Mouse (Mus musculus) embryonic facial prominence, embryonic 15.5 days (tissue): ENCODE data around the gene Tor1b. TPM values are rescaled to one million over a fixed set of nuclear protein-coding genes. Genes with fewer than 3 reads are reported as not detected.

ENCODE experiments used
- ATAC-seq: fragments of 200-750 bp; cut with Nextera tagmentation; 2 replicates; pipeline ENCODE4 v1.8.0; 2017; ENCODE audit warnings: low read depth, moderate TSS enrichment; ENCODE audit not compliant: insufficient number of reproducible peaks, low FRiP score, low TSS enrichment
- H3K27ac ChIP-seq: fragments of 300-500 bp; sonication (generic); replicated peaks from 2 replicates; pipeline ENCODE4 v1.5.1; 2015; ENCODE audit warnings: mild to moderate bottlenecking, inconsistent platforms
- H3K27me3 ChIP-seq: fragments of 300-500 bp; sonication (generic); 2 replicates; pipeline ENCODE4 v1.6.1; 2015; ENCODE audit warnings: inconsistent platforms
- H3K36me3 ChIP-seq: fragments of 300-500 bp; sonication (generic); 2 replicates; pipeline ENCODE4 v1.6.1; 2015; ENCODE audit warnings: mild to moderate bottlenecking, inconsistent platforms
- H3K4me1 ChIP-seq: fragments of 300-500 bp; sonication (generic); 2 replicates; pipeline ENCODE4 v1.6.1; 2015; ENCODE audit warnings: inconsistent platforms
- H3K4me2 ChIP-seq: fragments of 300-500 bp; sonication (generic); replicated peaks from 2 replicates; pipeline ENCODE4 v1.6.1; 2015; ENCODE audit warnings: mild to moderate bottlenecking, inconsistent platforms
- H3K4me3 ChIP-seq: fragments of 300-500 bp; sonication (generic); replicated peaks from 2 replicates; pipeline ENCODE4 v1.5.1; 2015; ENCODE audit warnings: mild to moderate bottlenecking, inconsistent platforms
- H3K9ac ChIP-seq: fragments of 300-500 bp; sonication (generic); 2 replicates; pipeline ENCODE4 v1.6.1; 2015; ENCODE audit warnings: inconsistent platforms
- H3K9me3 ChIP-seq: fragments of 300-500 bp; sonication (generic); replicated peaks from 2 replicates; pipeline ENCODE4 v1.6.1; 2016; ENCODE audit warnings: inconsistent platforms
- WGBS: fragments of 180-500 bp; shearing (Covaris S2); methylation state at CpG from one replicate; pipeline ENCODE4 v1.1.7; 2015; 5-methylcytosine and 5-hydroxymethylcytosine counted together
- polyA plus RNA-seq: library from polyadenylated mRNA; unstranded; fragments of >200 nt; fragmentation: Nextera tagmentation; extraction: Ambion mirVana; gene quantifications from 2 replicates; pipeline ENCODE4 v1.2.1, GENCODE M21; 2015

Gene Tor1b
- polyA plus RNA-seq, 1 experiment from 2014 or later = 41.4 TPM

DNA sequence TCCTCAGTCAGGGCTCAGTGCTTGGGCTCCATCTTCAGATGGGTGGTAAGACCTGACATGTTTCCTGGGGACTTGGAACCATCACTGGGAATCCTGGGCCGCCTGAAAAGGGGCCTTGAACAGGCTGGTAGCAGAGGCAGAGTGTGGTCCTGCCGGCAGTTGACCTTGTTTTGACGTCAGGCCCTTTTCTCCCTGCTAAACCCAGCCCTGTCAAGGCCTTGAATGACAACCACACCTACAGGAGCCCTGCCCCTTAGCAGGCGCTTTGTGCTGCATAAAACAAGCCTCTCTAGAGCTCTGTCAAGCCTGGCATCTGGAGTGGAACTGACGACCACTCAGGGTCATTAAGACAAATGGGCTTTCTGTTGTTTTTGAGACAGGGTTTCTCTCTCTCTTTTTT is 7.1 kb downstream of the Tor1b start:
- ATAC-seq = no peak

DNA sequence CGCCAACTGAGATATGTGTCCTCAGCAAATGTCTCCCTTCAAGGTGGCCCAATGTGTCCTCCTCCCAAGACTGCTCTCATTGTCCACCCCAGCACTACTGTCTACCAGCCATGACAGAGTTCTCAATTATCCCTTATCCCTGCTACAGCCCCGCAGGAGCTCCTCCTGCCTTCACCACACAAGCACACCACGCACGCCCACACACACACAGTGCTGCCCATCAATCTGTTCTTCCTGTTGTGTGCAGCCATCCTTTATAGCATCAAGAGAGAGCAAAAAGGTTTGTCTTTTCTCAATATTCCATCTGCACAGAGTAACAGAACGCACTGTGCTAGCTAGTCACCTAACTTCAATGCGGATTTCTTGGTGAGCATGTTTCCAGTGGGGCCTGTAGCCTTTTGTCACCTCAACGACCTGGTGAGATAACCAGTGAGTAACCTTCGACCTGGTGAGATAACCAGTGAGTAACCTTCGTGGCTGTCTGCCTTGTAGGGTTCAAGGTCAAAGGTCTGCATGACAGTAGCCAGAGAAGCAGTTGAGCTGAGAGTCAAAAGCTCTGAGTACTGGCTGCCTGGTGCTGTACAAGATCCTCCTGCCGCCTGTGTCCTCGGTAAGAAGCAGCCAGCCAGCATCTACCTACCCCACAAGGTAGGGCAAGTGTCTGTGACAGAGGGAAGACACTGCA is 10.0 kb downstream of the Tor1b start:
- WGBS = 84% methylated on average over 11 of the region's 11 CpGs

More for the DNA sequence above, 7.1 kb downstream of the Tor1b start:
- H3K27ac ChIP-seq = no peak overlapping the region
- no peak overlapping the region for H3K4me2 ChIP-seq
- H3K4me3 ChIP-seq = no peak overlapping the region
- no peak overlapping the region for H3K9ac ChIP-seq
- peaks cover 14% of the 10 kb centered on the region for H3K4me1 ChIP-seq
- H3K27me3 ChIP-seq = no peaks in the 10 kb centered on the region
- 49% methylated on average over 5 of the region's 5 CpGs for WGBS
- no peaks in the 10 kb centered on the region for H3K9me3 ChIP-seq
- H3K36me3 ChIP-seq = peaks cover 99% of the 10 kb centered on the region

DNA sequence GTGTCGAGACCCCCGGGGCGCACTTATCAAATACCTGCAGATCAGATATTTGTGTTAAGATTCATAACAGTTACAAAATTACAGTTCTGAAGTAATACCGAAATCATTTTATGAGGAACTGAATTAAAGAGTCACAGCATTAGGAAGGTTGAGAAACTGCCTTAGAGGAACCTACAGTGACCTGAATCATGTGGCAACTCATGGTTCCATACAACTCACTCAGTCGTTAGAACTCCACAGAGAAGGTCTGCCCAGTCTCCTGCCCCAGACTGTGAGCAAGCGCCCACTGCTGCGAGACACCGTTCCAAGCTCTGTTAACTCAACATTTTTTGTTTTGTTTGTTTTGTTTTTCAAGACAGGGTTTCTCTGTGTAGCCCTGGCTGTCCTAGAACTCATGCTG is 12.9 kb downstream of the Tor1b start:
- H3K27me3 ChIP-seq = no peaks in the 10 kb centered on the region
- H3K36me3 ChIP-seq = peaks cover 46% of the 10 kb centered on the region
- H3K4me2 ChIP-seq = no peak overlapping the region
- peaks cover 19% of the 10 kb centered on the region for H3K4me1 ChIP-seq
- H3K9me3 ChIP-seq = no peaks in the 10 kb centered on the region
- 88% methylated on average over 8 of the region's 8 CpGs for WGBS
- ATAC-seq = no peak
- no peak overlapping the region for H3K27ac ChIP-seq
- no peak overlapping the region for H3K9ac ChIP-seq
- H3K4me3 ChIP-seq = no peak overlapping the region

More for the DNA sequence above, 10.0 kb downstream of the Tor1b start:
- no peaks in the 10 kb centered on the region for H3K9me3 ChIP-seq
- no peak overlapping the region for H3K4me2 ChIP-seq
- H3K4me3 ChIP-seq = no peak overlapping the region
- no peak for ATAC-seq
- no peak overlapping the region for H3K9ac ChIP-seq
- peaks cover 16% of the 10 kb centered on the region for H3K4me1 ChIP-seq
- no peak overlapping the region for H3K27ac ChIP-seq
- H3K36me3 ChIP-seq = peaks cover 75% of the 10 kb centered on the region
- H3K27me3 ChIP-seq = no peaks in the 10 kb centered on the region

DNA sequence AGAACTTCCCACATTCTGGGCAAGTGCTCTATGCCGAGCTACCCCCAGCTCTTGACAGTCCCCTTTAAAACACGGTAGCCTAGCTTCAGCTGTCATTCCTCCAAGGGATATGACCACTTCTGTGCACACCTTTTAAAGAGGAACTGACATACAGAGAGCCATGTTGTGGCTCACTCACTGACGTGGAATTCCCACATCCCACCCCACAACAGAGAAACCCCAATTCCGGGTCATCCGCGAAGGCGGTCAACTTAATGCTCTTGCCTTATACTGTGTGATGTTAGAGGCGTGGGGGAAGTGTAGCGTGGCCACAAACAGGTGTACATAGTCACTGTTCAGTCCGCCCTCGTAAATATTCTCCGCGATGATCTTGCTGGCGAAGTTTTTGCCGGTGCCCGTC is 14.1 kb downstream of the Tor1b start:
- Histone ChIP-seq H3K4me1 (peaks cover 19% of the 10 kb centered on the region), H3K9ac (peak overlapping the region; percentile 84), H3K9me3 (no peaks in the 10 kb centered on the region), H3K27me3 (no peaks in the 10 kb centered on the region), H3K36me3 (peaks cover 37% of the 10 kb centered on the region), H3K27ac (no peak overlapping the region), H3K4me2 (peak overlapping the region; percentile 83), H3K4me3 (peak overlapping the region; percentile 96)
- ATAC-seq = no peak
- 17% methylated on average over 16 of the region's 16 CpGs for WGBS

DNA sequence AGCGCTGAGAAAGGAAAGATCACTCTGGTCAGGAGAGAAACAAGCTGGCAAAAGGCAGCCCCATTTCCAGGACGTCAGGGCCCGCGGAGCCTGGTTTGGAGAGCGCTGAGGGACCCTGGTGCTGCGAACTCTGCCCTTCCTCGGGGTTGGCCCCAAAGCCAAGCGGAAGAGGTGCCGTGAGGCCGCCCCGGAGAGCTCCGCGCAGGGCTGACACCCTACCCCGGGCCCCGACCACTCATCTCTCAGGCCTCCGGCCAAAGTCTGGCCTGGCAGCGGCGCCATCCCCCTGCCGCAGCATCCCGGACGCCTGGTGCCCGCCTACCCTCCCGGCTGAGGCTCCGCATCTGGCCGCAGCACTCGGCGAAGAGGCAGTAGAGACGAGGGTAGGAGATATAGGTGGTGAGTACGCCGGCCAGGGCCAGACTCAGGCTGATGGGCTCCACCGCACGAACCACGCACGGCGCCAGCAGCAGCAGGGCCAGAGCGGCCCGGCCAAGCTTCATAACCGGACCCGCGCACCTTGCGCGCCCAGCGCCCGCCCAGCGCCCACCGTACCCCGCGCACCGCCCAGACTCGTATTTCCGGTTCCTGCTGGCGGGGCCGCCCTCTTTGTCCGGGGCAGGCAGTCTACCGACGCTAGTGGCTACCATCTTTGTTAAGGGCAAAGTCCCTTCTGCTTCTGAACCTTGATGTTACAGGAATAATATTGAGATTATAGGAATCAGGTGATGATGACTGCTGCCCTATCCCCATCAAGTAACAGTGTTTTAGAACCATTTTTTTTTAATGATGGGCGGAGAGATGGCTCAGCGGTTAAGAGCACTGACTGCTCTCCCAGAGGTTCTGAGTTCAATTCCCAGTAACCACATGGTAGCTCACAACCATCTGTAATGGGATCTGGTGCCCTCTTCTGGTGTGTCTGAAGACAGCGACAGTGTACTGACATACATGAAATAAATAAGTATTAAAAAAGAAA is 14.9 kb downstream of the Tor1b start, which contains the start of gene Tor1a:
Gene Tor1a, minus strand, starts transcription at position 582 of the 976 bp plus-strand sequence.
- peak within 1 kb of the TSS; percentile 84 for H3K9ac ChIP-seq
- peaks cover 34% of the 10 kb centered on the region for H3K36me3 ChIP-seq
- 2% methylated on average over 59 of the region's 59 CpGs for WGBS
- no peaks in the 10 kb centered on the region for H3K27me3 ChIP-seq
- peak within 1 kb of the TSS; percentile 72 for H3K27ac ChIP-seq
- no peaks in the 10 kb centered on the region for H3K9me3 ChIP-seq
- peaks cover 19% of the 10 kb centered on the region for H3K4me1 ChIP-seq
- peak within 1 kb of the TSS; percentile 83 for H3K4me2 ChIP-seq
- H3K4me3 ChIP-seq = peak within 1 kb of the TSS; percentile 96
- peak; percentile 90 for ATAC-seq

DNA sequence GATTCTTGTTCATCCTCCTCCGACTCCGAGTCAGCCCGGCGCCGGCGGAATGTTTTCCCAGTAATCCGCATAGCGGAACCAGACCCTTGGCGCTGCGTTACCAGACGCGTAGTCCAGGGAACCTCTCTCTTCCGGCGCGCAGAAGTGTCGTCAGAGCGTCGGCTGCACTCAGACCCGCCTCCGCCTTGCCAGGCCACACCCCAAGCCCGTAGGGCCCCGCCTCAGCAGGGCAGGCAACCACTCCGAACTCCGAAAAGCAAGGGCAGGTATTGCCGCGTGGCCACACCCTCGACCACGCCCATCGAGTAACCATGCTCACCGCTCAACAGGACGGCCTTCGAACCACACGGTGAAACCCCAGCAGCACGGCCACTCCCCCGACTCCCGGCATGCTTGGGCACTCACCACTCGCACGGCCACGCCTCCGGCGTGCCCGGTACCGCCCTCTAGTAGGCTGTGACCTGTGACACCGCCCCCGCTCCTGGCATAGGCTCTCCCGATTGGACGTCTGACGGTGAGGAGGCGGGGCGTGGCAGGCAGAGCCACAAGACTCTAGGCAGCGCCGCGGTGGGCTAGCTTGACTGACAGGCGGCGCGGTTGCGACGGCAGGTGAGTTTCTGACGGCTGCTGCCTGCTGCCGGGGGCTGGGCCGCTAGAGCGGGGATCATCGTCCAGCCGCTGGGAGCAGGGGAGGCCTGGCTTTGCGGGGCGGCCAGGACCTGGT is 29.2 kb downstream of the Tor1b start, which contains the start of the genes BC005624 and Usp20:
Gene BC005624, minus strand, starts transcription at position 412 of the 724 bp plus-strand sequence.
Gene Usp20, plus strand, starts transcription at position 490 of the 724 bp plus-strand sequence.
- Histone ChIP-seq H3K27me3 (no peaks in the 10 kb centered on the region), H3K4me1 (peaks cover 25% of the 10 kb centered on the region), H3K36me3 (peaks cover 30% of the 10 kb centered on the region), H3K9me3 (no peaks in the 10 kb centered on the region), H3K27ac (peak within 1 kb of the TSS; percentile 59), H3K4me2 (peak within 1 kb of the TSS; percentile 80), H3K4me3 (peak within 1 kb of the TSS; percentile 81), H3K9ac (peak within 1 kb of the TSS; percentile 55)
- WGBS = under 1% methylated on average over 66 of the region's 66 CpGs
- peak; percentile 99 for ATAC-seq

DNA sequence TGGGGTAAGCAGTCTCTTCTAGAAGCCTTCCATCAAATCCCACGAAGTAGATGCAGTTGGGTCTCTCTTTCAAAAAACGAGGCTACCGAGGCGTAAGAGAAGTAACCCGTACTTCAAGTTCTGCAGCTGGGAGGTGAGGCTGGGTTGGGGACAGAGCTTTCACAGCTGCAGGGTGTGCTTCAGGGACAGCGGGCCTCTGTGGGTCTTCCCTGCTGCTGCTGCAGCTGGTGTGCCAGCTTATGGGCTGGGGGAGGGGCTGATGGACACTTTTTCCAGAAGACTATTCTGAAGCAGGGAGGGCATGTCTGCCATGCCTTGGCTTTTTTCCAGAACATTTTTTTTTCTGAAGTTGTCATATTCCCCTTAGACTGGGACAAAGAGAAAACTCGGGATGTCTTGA is 30.3 kb downstream of the Tor1b start:
- Histone ChIP-seq H3K27me3 (no peaks in the 10 kb centered on the region), H3K4me1 (peaks cover 25% of the 10 kb centered on the region), H3K27ac (peak overlapping the region; percentile 59), H3K9me3 (no peaks in the 10 kb centered on the region), H3K36me3 (peaks cover 23% of the 10 kb centered on the region), H3K4me3 (peak overlapping the region; percentile 81), H3K4me2 (peak overlapping the region; percentile 80), H3K9ac (peak overlapping the region; percentile 55; the same call in 1 of the 2 replicates)
- no peak for ATAC-seq
- WGBS = 36% methylated on average over 7 of the region's 7 CpGs

DNA sequence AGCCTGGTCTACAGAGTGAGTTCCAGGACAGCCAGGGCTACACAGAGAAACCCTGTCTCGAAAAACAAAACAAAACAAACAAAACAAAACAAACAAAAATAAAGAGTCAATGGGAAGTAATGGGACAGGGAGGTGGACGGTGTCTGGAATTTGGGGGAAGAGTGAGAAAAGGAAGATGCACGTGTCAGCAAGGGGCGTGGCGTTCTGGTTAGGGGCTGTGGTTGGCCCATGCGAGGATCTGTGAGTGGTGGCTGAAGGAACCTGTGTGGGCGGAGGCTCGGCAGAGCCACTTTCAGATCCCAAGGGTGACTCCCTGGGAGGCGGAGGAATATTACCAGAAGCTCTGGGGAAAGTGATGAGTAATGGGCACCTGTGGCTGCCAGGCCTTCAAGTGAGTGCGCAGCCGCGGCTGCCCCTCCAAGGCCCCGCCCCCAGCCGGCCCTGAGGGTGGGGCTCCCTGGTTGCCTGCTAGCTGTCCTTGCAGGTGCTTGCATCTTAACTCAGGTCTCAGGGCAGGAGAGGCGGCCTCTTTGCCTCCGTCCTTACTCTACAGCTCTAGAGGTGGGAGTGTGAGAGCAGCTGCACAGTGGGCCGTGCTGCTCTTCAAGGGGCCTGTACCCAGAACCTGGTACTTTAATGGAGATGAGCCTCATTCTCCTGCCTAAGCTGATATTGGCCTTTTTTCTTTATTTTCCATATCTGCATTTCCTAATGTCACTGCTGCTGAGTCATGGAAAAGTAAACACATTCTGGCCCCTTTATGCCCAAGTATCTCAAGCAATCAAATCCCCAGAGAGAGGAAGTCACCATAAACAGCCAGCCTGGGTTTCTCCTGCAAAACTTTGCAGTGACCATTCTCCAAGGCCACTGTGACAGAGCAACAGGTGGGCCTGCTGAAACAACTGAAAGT is 32.6 kb downstream of the Tor1b start:
- Histone ChIP-seq H3K4me2 (no peak overlapping the region), H3K27ac (no peak overlapping the region), H3K4me3 (no peak overlapping the region), H3K4me1 (peaks cover 24% of the 10 kb centered on the region), H3K9ac (no peak overlapping the region), H3K36me3 (peaks cover 10% of the 10 kb centered on the region), H3K9me3 (no peaks in the 10 kb centered on the region), H3K27me3 (no peaks in the 10 kb centered on the region)
- 28% methylated on average over 17 of the region's 17 CpGs for WGBS
- no peak for ATAC-seq

DNA sequence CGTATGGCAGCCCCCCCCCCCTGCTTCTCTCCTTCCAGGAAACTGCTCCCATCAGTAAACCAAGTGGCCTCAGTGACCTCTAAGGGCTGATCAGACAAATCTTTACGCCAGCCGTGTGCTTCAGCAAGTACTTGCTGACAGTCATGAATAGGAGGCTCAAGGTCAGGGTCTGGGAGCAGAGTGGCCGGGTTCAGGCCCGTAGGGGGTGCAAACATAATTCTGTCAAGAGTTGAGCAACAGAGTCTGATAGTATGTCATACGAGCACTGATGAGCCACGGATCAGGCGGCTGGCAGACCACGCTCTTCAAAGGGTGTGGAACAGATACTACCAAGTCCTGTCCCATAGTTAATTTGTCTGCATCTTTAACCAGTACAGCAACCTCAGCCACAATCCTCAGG is 37.5 kb downstream of the Tor1b start:
- WGBS = 78% methylated on average over 9 of the region's 9 CpGs
- Histone ChIP-seq H3K36me3 (peaks cover 13% of the 10 kb centered on the region), H3K4me1 (peaks cover 5% of the 10 kb centered on the region), H3K9me3 (no peaks in the 10 kb centered on the region), H3K27me3 (no peaks in the 10 kb centered on the region), H3K27ac (no peak overlapping the region), H3K4me3 (no peak overlapping the region), H3K4me2 (no peak overlapping the region), H3K9ac (no peak overlapping the region)
- ATAC-seq = no peak

DNA sequence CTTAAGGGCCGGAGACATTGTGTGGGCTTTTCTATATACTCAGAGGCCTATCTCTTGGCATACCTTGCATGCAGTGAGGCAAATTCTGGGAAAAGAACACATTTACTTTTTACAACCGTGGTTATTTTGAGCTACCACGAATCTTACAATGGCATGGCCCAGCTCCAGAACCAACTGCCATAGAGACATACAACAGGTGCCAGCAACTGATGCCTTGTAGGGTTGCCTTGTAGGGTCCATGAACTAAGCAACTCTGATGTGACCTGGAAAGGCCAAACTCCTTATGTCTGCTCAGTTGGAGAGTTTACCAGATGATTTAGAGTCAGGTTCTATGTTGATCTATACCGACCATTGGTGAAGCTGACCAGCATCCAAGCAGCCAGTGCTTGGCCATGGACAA is 42.1 kb downstream of the Tor1b start:
- Histone ChIP-seq H3K27ac (no peak overlapping the region), H3K4me3 (no peak overlapping the region), H3K4me2 (no peak overlapping the region), H3K36me3 (peaks cover 6% of the 10 kb centered on the region; the same call in 1 of the 2 replicates), H3K4me1 (peaks cover 9% of the 10 kb centered on the region; the same call in 1 of the 2 replicates), H3K9me3 (no peaks in the 10 kb centered on the region), H3K9ac (no peak overlapping the region), H3K27me3 (no peaks in the 10 kb centered on the region)
- WGBS = 87% methylated on average over 4 of the region's 4 CpGs
- ATAC-seq = no peak
